Mouse (Mus musculus) neural tube, embryonic 14.5 days (tissue): Measurements from ENCODE around the gene Il2rb. TPM values are rescaled to one million over a fixed set of nuclear protein-coding genes. Genes with fewer than 3 reads are reported as not detected.

ENCODE experiments used
- ATAC-seq: fragments of 200-750 bp; cut with Nextera tagmentation; 2 replicates; pipeline ENCODE4 v1.8.0; 2017; ENCODE audit warnings: low read depth, mild to moderate bottlenecking, moderate TSS enrichment, moderate library complexity
- H3K27ac ChIP-seq: fragments of 300-500 bp; sonication (generic); 2 replicates; pipeline ENCODE4 v1.5.1; 2014; ENCODE audit warnings: low read depth, mild to moderate bottlenecking, control low read depth, low read length, moderate library complexity, mixed read lengths
- H3K27me3 ChIP-seq: fragments of 300-500 bp; sonication (generic); 2 replicates; pipeline ENCODE4 v1.6.1; 2014; ENCODE audit warnings: low read length; ENCODE audit not compliant: control insufficient read depth, insufficient read depth
- H3K36me3 ChIP-seq: fragments of 300-500 bp; sonication (generic); 2 replicates; pipeline ENCODE4 v1.6.1; 2014; ENCODE audit warnings: low read length, mixed read lengths; ENCODE audit not compliant: control insufficient read depth, insufficient read depth
- H3K4me1 ChIP-seq: fragments of 300-500 bp; sonication (generic); 2 replicates; pipeline ENCODE4 v1.6.1; 2014; ENCODE audit warnings: low read length; ENCODE audit not compliant: control insufficient read depth, insufficient read depth
- H3K4me2 ChIP-seq: fragments of 300-500 bp; sonication (generic); 2 replicates; pipeline ENCODE4 v1.6.1; 2014; ENCODE audit warnings: mild to moderate bottlenecking, low read depth, low read length, control low read depth
- H3K4me3 ChIP-seq: fragments of 300-500 bp; sonication (generic); 2 replicates; pipeline ENCODE4 v1.5.1; 2014; ENCODE audit warnings: low read depth, low read length, control low read depth, mixed read lengths
- H3K9ac ChIP-seq: fragments of 300-500 bp; sonication (generic); replicated peaks from 2 replicates; pipeline ENCODE4 v1.6.1; 2014; ENCODE audit warnings: low read depth, mild to moderate bottlenecking, control low read depth, low read length, mixed read lengths
- H3K9me3 ChIP-seq: fragments of 300-500 bp; sonication (generic); 2 replicates; pipeline ENCODE4 v1.6.1; 2016; ENCODE audit warnings: low read length; ENCODE audit not compliant: control insufficient read depth
- WGBS: fragments of 180-500 bp; shearing (Covaris S2); extraction: QIAGEN DNeasy Blood & Tissue Kit; methylation state at CpG from one replicate; pipeline ENCODE4 v1.1.7; 2014; 5-methylcytosine and 5-hydroxymethylcytosine counted together
- polyA plus RNA-seq: library from polyadenylated mRNA; unstranded; fragments of >200 nt; fragmentation: Nextera tagmentation; extraction: Ambion mirVana; gene quantifications from 2 replicates; pipeline ENCODE4 v1.2.1, GENCODE M21; 2014

Il2rb gene
- polyA plus RNA-seq, 1 experiment from 2014 or later: 0.11 TPM

- Histone ChIP-seq H3K36me3 (no peaks in the 10 kb centered on the region), H3K27ac (no peak overlapping the region), H3K9me3 (no peaks in the 10 kb centered on the region), H3K4me1 (no peaks in the 10 kb centered on the region), H3K4me3 (no peak overlapping the region), H3K27me3 (no peaks in the 10 kb centered on the region), H3K4me2 (no peak overlapping the region), H3K9ac (no peak overlapping the region)
- 86% methylated on average over 7 of the region's 7 CpGs for WGBS
- no peak for ATAC-seq
These were observed 16.9 kb upstream of the Il2rb start for GRCm38 (mm10) chr15:78511951-78512350.

GRCm38 (mm10) chr15:78510736-78511135 is 15.7 kb upstream of the Il2rb start:
- no peak for ATAC-seq
- 92% methylated on average over 6 of the region's 6 CpGs for WGBS

GRCm38 (mm10) chr15:78510121-78510576 is 15.1 kb upstream of the Il2rb start:
- no peak overlapping the region for H3K4me3 ChIP-seq
- no peaks in the 10 kb centered on the region for H3K9me3 ChIP-seq
- ATAC-seq: no peak
- H3K27me3 ChIP-seq: no peaks in the 10 kb centered on the region
- no peak overlapping the region for H3K4me2 ChIP-seq
- no peaks in the 10 kb centered on the region for H3K4me1 ChIP-seq
- no peaks in the 10 kb centered on the region for H3K36me3 ChIP-seq
- H3K9ac ChIP-seq: 0 out of 2 replicates have a peak overlapping the region, but pooled peaks have one; percentile 4
- WGBS: 54% methylated on average over 8 of the region's 8 CpGs
- no peak overlapping the region for H3K27ac ChIP-seq

More at GRCm38 (mm10) chr15:78510736-78511135, 15.7 kb upstream of the Il2rb start:
- Histone ChIP-seq H3K4me3 (no peak overlapping the region), H3K4me2 (no peak overlapping the region), H3K27me3 (no peaks in the 10 kb centered on the region), H3K36me3 (no peaks in the 10 kb centered on the region), H3K4me1 (no peaks in the 10 kb centered on the region), H3K9me3 (no peaks in the 10 kb centered on the region), H3K27ac (no peak overlapping the region), H3K9ac (no peak overlapping the region)

DNA sequence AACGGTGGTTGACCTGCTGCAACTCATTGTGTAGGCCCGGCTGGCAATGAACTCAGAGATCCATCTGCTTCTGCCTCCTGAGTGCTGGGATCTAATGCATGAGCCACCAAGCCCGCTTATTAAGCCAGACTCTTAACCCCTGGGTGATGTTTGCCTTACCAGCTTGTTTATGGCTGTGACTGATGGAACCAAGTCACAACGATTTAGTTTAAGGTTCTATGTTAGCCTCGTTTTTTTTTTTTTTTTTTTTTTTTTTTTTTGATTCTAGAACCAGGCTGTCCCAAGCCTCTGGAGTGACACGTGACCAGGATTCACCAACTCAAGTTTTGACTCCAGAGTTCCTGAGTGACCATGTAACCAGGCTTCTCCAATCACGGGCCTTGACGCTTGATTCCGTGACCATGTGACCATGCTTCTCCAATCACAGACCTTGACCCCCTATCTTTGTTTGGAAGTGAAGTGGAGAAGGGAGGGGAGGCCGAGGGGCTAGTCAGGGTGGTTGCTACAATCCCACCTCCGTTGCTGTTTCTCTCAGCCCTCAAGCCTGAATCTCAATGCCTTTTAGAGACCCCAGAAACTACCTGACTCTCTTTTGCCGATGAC is 14.3 kb upstream of the Il2rb start:
- WGBS: 43% methylated on average over 12 of the region's 12 CpGs
- no peaks in the 10 kb centered on the region for H3K9me3 ChIP-seq
- no peaks in the 10 kb centered on the region for H3K4me1 ChIP-seq
- no peak for ATAC-seq
- H3K36me3 ChIP-seq: no peaks in the 10 kb centered on the region
- H3K27me3 ChIP-seq: no peaks in the 10 kb centered on the region
- no peak overlapping the region for H3K4me2 ChIP-seq
- no peak overlapping the region for H3K4me3 ChIP-seq
- no peak overlapping the region for H3K27ac ChIP-seq
- no peak overlapping the region for H3K9ac ChIP-seq

- no peak overlapping the region for H3K27ac ChIP-seq
- WGBS: 74% methylated on average over 7 of the region's 7 CpGs
- H3K4me2 ChIP-seq: no peak overlapping the region
- H3K4me3 ChIP-seq: no peak overlapping the region
- H3K4me1 ChIP-seq: no peaks in the 10 kb centered on the region
- H3K9ac ChIP-seq: no peak overlapping the region
- no peaks in the 10 kb centered on the region for H3K36me3 ChIP-seq
- no peaks in the 10 kb centered on the region for H3K9me3 ChIP-seq
- H3K27me3 ChIP-seq: no peaks in the 10 kb centered on the region
- no peak for ATAC-seq
These were observed 13.4 kb upstream of the Il2rb start for GRCm38 (mm10) chr15:78508443-78508842.

DNA sequence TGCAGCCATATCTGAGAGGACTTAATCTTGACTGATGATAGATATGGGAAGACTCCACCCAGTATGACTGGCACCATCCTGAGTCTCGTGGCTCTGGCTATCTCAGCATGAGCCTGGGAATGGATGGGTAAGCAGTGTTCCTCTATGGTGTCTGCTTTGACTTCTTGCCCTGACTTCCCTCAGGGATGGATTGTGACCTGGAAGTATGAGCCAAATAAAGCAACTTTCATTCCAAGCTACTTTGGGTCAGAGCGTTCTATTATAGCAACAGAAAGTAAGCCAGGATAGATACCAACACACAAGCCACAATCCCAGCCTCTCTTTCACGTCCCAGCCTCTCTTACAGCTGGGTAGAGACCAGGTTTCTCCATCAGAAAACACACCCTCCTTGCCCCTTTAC is 10.5 kb upstream of the Il2rb start:
- Histone ChIP-seq H3K9ac (no peak overlapping the region), H3K4me2 (no peak overlapping the region), H3K4me3 (no peak overlapping the region), H3K27ac (no peak overlapping the region), H3K36me3 (no peaks in the 10 kb centered on the region), H3K27me3 (no peaks in the 10 kb centered on the region), H3K4me1 (no peaks in the 10 kb centered on the region), H3K9me3 (no peaks in the 10 kb centered on the region)
- 88% methylated on average over 3 of the region's 3 CpGs for WGBS
- no peak for ATAC-seq

- Histone ChIP-seq H3K4me1 (no peaks in the 10 kb centered on the region), H3K9me3 (no peaks in the 10 kb centered on the region), H3K27ac (no peak overlapping the region), H3K4me2 (no peak overlapping the region), H3K4me3 (no peak overlapping the region), H3K9ac (no peak overlapping the region), H3K36me3 (no peaks in the 10 kb centered on the region), H3K27me3 (no peaks in the 10 kb centered on the region)
- ATAC-seq: no peak
- 90% methylated on average over 5 of the region's 5 CpGs for WGBS
These were observed 9.7 kb upstream of the Il2rb start for GRCm38 (mm10) chr15:78504816-78505215.

GRCm38 (mm10) chr15:78504013-78504412 is 8.9 kb upstream of the Il2rb start:
- Histone ChIP-seq H3K4me3 (no peak overlapping the region), H3K36me3 (no peaks in the 10 kb centered on the region), H3K9me3 (no peaks in the 10 kb centered on the region), H3K4me1 (no peaks in the 10 kb centered on the region), H3K27me3 (no peaks in the 10 kb centered on the region), H3K9ac (no peak overlapping the region), H3K27ac (no peak overlapping the region), H3K4me2 (no peak overlapping the region)
- WGBS: 82% methylated on average over 1 of the region's 1 CpGs
- ATAC-seq: no peak

DNA sequence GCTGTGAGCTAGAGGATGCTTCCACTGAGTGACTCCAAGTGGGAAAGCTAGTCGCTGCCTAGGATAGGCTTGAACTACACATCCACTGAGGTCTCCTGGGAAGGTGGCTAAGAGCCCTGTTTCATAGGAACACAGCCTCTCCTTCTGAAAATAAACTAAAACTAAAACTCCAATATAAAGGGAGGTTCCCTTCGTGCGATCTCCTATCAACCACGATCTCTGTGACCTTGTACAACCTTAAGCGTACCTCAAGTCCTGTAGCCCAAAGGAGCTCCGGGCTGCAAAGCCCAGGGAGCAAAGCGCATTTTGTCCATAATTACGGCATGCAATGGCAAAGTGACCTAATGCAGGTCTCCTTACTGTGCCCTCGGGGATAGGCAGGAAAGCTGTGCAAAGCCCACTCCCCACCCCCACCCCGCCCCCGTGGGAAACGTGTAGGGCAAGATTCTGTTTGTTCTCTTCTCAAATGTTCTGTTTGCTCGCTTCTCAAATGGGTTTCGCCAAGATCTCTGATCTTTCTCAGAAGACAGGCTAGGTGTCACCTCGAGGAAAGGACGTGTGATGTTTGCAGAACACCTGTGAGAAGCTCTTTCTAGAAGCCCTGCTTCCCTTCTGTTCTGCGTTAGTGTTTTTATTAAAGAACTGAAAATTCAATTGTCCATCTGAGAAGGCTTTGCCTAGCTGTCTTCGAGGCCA is 7.5 kb upstream of the Il2rb start:
- Histone ChIP-seq H3K9me3 (no peaks in the 10 kb centered on the region), H3K27ac (no peak overlapping the region), H3K27me3 (no peaks in the 10 kb centered on the region), H3K4me1 (no peaks in the 10 kb centered on the region), H3K9ac (no peak overlapping the region), H3K4me2 (no peak overlapping the region), H3K4me3 (no peak overlapping the region), H3K36me3 (no peaks in the 10 kb centered on the region)
- no peak for ATAC-seq
- 89% methylated on average over 18 of the region's 18 CpGs for WGBS
